Mouse (Mus musculus) liver, adult 2 months (tissue): Measurements from ENCODE around the gene Gm4924.

Experiments used
- CTCF ChIP-seq: fragments of 200-500 bp; IDR thresholded peaks from 2 replicates; pipeline ENCODE4 v1.5.1; 2011; ENCODE audit warnings: low read depth, low read length, control low read depth
- POLR2A ChIP-seq: fragments of 200-500 bp; IDR thresholded peaks from 2 replicates; pipeline ENCODE4 v1.6.1; 2011; ENCODE audit warnings: low read length, control low read depth; ENCODE audit not compliant: insufficient read depth; ENCODE audit errors: extremely low read depth

GRCm38 (mm10) chr10:82382992-82383391 is 28.9 kb downstream of the Gm4924 start:
- TF ChIP-seq CTCF, result no peak
- TF ChIP-seq POLR2A, result no peak
